Comparison of ENCODE assay signal across 12 mouse cellular contexts in the genomic region with DNA sequence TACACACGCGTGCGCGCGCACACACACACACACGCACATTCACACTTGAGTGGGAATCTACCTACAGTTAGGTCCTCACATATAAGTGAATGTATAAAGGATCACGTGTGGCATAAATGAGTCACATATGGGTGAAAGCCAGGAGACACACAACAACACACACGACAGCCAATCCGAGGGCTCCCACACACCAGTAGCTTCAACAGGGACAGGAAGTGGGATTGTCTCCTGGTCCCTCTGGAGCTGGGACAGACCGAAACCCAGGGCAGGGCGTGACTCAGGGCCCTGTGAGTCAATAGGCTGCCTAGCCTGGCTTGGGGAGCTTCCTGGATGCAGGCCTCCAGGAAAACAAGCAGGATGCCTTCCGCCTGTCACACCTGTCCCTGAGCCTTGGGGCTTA.
"Had no signal": no experiment of that assay in that cellular context is flagged by ENCODE, and none has a peak within 500 bp of the region (broad histone marks: within the 10 kb centered on the region; RNA-seq: fewer than 3 reads in every experiment).

No protein-coding gene starts in this region.

- H3K9me3 ChIP-seq: limb, embryonic 12.5 days; liver, embryonic 13.5 days; midbrain, embryonic 10.5 days; neural tube, embryonic 12.5 days had no signal

- H3K4me3 ChIP-seq: limb, embryonic 12.5 days; liver, embryonic 13.5 days; midbrain, embryonic 10.5 days; neural tube, embryonic 12.5 days had no signal

- H3K4me2 ChIP-seq: limb, embryonic 12.5 days; liver, embryonic 13.5 days; neural tube, embryonic 12.5 days had no signal

- H3K27ac ChIP-seq: limb, embryonic 12.5 days; liver, embryonic 13.5 days; midbrain, embryonic 10.5 days; neural tube, embryonic 12.5 days had no signal

- H3K36me3 ChIP-seq: limb, embryonic 12.5 days; liver, embryonic 13.5 days; midbrain, embryonic 10.5 days; neural tube, embryonic 12.5 days had no signal

- H3K27me3 ChIP-seq: neural tube, embryonic 12.5 days had no signal

- H3K9ac ChIP-seq: limb, embryonic 12.5 days; liver, embryonic 13.5 days; liver, postnatal 0 days had no signal

- ATAC-seq: liver, postnatal 0 days had no signal

- DNase-seq: layer of hippocampus, adult 9-11 months; layer of hippocampus, postnatal 36 days; liver; liver, embryonic 13.5 days; liver, postnatal 0 days; midbrain, embryonic 14.5 days; right cerebral cortex, postnatal 4 days; spleen, adult 18-20 months; thymus, postnatal 25 days had no signal
